Mouse (Mus musculus): Measurements from ENCODE around the gene Fopnl.

Fopnl gene

GRCm38 (mm10) chr16:14316884-14317876 is at the start of gene Fopnl:
Gene Fopnl (minus strand): TSS chr16:14317405.
- DNase-seq, result peak; percentile 91 to 95

- DNase-seq, result no peak
These were observed 48.8 kb upstream of the Fopnl start for GRCm38 (mm10) chr16:14366017-14366416.

GRCm38 (mm10) chr16:14365457-14365856 is 48.3 kb upstream of the Fopnl start:
- DNase-seq, result no peak

- no peak for DNase-seq
These were observed 46.9 kb upstream of the Fopnl start for GRCm38 (mm10) chr16:14364066-14364465.

- DNase-seq, result no peak
These were observed 46.3 kb upstream of the Fopnl start for GRCm38 (mm10) chr16:14363496-14363895.

GRCm38 (mm10) chr16:14362099-14362820 is 45.1 kb upstream of the Fopnl start:
- no peak for DNase-seq

GRCm38 (mm10) chr16:14361362-14362098 is 44.3 kb upstream of the Fopnl start, which contains the start of gene Abcc1:
Gene Abcc1 (plus strand): TSS chr16:14361558.
- DNase-seq, result peak; percentile 66 to 68

- no peak for DNase-seq
These were observed 43.7 kb upstream of the Fopnl start for GRCm38 (mm10) chr16:14360931-14361330.

GRCm38 (mm10) chr16:14358531-14358930 is 41.3 kb upstream of the Fopnl start:
- DNase-seq, result no peak

GRCm38 (mm10) chr16:14357859-14358258 is 40.7 kb upstream of the Fopnl start:
- no peak for DNase-seq

- no peak for DNase-seq
These were observed 35.5 kb upstream of the Fopnl start for GRCm38 (mm10) chr16:14352663-14353062.

- DNase-seq, result no peak
These were observed 35.0 kb upstream of the Fopnl start for GRCm38 (mm10) chr16:14352234-14352633.

GRCm38 (mm10) chr16:14351571-14351970 is 34.4 kb upstream of the Fopnl start:
- no peak for DNase-seq

- no peak for DNase-seq
These were observed 27.8 kb upstream of the Fopnl start for GRCm38 (mm10) chr16:14344967-14345366.

- DNase-seq, result no peak
These were observed 11.0 kb upstream of the Fopnl start for GRCm38 (mm10) chr16:14328156-14328555.

GRCm38 (mm10) chr16:14320494-14320893 is 3.3 kb upstream of the Fopnl start:
- no peak for DNase-seq

- DNase-seq, result no peak
These were observed 2.5 kb upstream of the Fopnl start for GRCm38 (mm10) chr16:14319681-14320080.

- no peak for DNase-seq
These were observed 4.3 kb downstream of the Fopnl start for GRCm38 (mm10) chr16:14312914-14313313.

- DNase-seq, result peak; percentile 32 to 33
These were observed 5.8 kb downstream of the Fopnl start for GRCm38 (mm10) chr16:14311371-14311770.

GRCm38 (mm10) chr16:14309833-14310232 is 7.4 kb downstream of the Fopnl start:
- no peak for DNase-seq

GRCm38 (mm10) chr16:14308245-14309073 is 8.7 kb downstream of the Fopnl start:
- no peak for DNase-seq

GRCm38 (mm10) chr16:14307373-14307772 is 9.8 kb downstream of the Fopnl start:
- no peak for DNase-seq
